Mouse (Mus musculus): ENCODE data around the gene Syp. TPM values are rescaled to one million over a fixed set of nuclear protein-coding genes. Genes with fewer than 3 reads are reported as not detected.

The Syp gene
- total RNA-seq, 2 experiments from 2014 or later, result 1,873 to 2,127 TPM

Other genes starting within 250 kb of the Syp start
- gene Foxp3, start 64.8 kb upstream of the Syp start, total RNA-seq (2021), result under 1 TPM in 1 of 2 experiments, not detected in 1; 0.21 TPM
- gene Ppp1r3f, start 64.2 kb upstream of the Syp start, total RNA-seq (2021), result 10 to 100 TPM; 17.4 to 17.8 TPM
- 10 to 100 TPM; 20.9 to 25.2 TPM for gene Ccdc22, start 33.0 kb upstream of the Syp start, total RNA-seq (2021)
- gene Cacna1f, start 31.4 kb upstream of the Syp start, total RNA-seq (2021), result not detected
- under 1 TPM; 0.57 to 0.82 TPM for gene Prickle3, start 18.8 kb downstream of the Syp start, total RNA-seq (2021)
- gene Plp2, start 32.9 kb downstream of the Syp start, total RNA-seq (2021), result 1 to 10 TPM; 5.0 to 6.2 TPM
- under 1 TPM; 0.17 to 0.77 TPM for gene Magix, start 42.8 kb downstream of the Syp start, total RNA-seq (2021)
- 10 to 100 TPM; 35.7 to 36.5 TPM for gene Gpkow, start 58.7 kb downstream of the Syp start, total RNA-seq (2021)
- 10 to 100 TPM; 51.1 to 55.2 TPM for gene Wdr45, start 75.9 kb downstream of the Syp start, total RNA-seq (2021)
- not detected for gene Gm45208, start 83.8 kb downstream of the Syp start, total RNA-seq (2021)
- 100 to 1,000 TPM; 100 to 109 TPM for gene Praf2, start 90.0 kb downstream of the Syp start, total RNA-seq (2021)
- gene Ccdc120, start 112.4 kb downstream of the Syp start, total RNA-seq (2021), result 10 to 100 TPM; 17.0 to 20.9 TPM
- gene Tfe3, start 124.1 kb downstream of the Syp start, total RNA-seq (2021), result 10 to 100 TPM; 28.7 to 33.5 TPM
- gene Gripap1, start 151.3 kb downstream of the Syp start, total RNA-seq (2021), result 100 to 1,000 TPM in 1 of 2 experiments, 10 to 100 TPM in 1; 87.8 to 116 TPM
- gene Kcnd1, start 183.8 kb downstream of the Syp start, total RNA-seq (2021), result 1 to 10 TPM; 8.0 to 9.5 TPM
- gene Otud5, start 202.9 kb downstream of the Syp start, total RNA-seq (2021), result 10 to 100 TPM; 75.8 to 85.3 TPM
- 10 to 100 TPM; 52.2 to 57.4 TPM for gene Pim2, start 239.8 kb downstream of the Syp start, total RNA-seq (2021)
- 10 to 100 TPM; 44.7 to 45.9 TPM for gene Slc35a2, start 245.6 kb downstream of the Syp start, total RNA-seq (2021)

Measured in layer of hippocampus, postnatal 25 days (tissue).